ENCODE assay signal across 11 mouse cellular contexts in genomic region chr5:44476356-44476755, GRCm38 (mm10).
DNase-seq lines count a peak whose midpoint lies in the region; ATAC-seq and TF ChIP-seq lines count a peak whose summit lies in the region.
"Had no signal": no experiment of that assay in that cellular context is flagged by ENCODE, and none has a peak within 500 bp of the region (broad histone marks: within the 10 kb centered on the region; RNA-seq: fewer than 3 reads in every experiment).

No protein-coding gene starts in this region.

- no peaks in the 10 kb centered on the region for H3K27me3 ChIP-seq in hindbrain, postnatal 0 days (ENCODE audit: insufficient read depth, low read length)
- H3K27me3 ChIP-seq in hindbrain, embryonic 12.5 days: no peaks in the 10 kb centered on the region
- no peaks in the 10 kb centered on the region for H3K27me3 ChIP-seq in neural tube, embryonic 15.5 days (replicated peaks)
- H3K27me3 ChIP-seq: Patski had no signal

- DNase-seq in hindbrain, postnatal 0 days (ENCODE audit: low spot score): peak; percentile 48
- peak; percentile 19 for DNase-seq in neural tube, embryonic 10.5 days (ENCODE audit: extremely low spot score, low spot score)
- peak; percentile 20 for DNase-seq in hindlimb bud, embryonic 11.5 days (ENCODE audit: extremely low spot score, low read depth, low spot score)
- no peak for DNase-seq in T-cell, adult 2 months (ENCODE audit: low spot score)
- DNase-seq in left cerebral cortex, adult 11 months (ENCODE audit: low spot score): no peak
- DNase-seq: layer of hippocampus, postnatal 36 days; right cerebral cortex, postnatal 25 days; thymus, postnatal 14 days had no signal

- H3K4me2 ChIP-seq in hindbrain, postnatal 0 days (ENCODE audit: low read depth, low read length): no peak overlapping the region
- H3K4me2 ChIP-seq in hindbrain, embryonic 12.5 days (replicated peaks): no peak overlapping the region
- no peak overlapping the region for H3K4me2 ChIP-seq in neural tube, embryonic 15.5 days

- no peaks in the 10 kb centered on the region for H3K9me3 ChIP-seq in hindbrain, postnatal 0 days (ENCODE audit: low read length)
- H3K9me3 ChIP-seq in hindbrain, embryonic 12.5 days (replicated peaks): no peaks in the 10 kb centered on the region
- H3K9me3 ChIP-seq in neural tube, embryonic 15.5 days (replicated peaks): no peaks in the 10 kb centered on the region

- ATAC-seq in hindbrain, postnatal 0 days: no peak
- no peak for ATAC-seq in hindbrain, embryonic 12.5 days (ENCODE audit: low FRiP score)
- ATAC-seq in neural tube, embryonic 15.5 days (ENCODE audit: low FRiP score): no peak
- ATAC-seq: Patski had no signal

- H3K4me1 ChIP-seq in hindbrain, postnatal 0 days (ENCODE audit: insufficient read depth, low read length): no peaks in the 10 kb centered on the region
- H3K4me1 ChIP-seq in hindbrain, embryonic 12.5 days: peaks cover 4% of the 10 kb centered on the region; the same call in 1 of the 2 replicates
- H3K4me1 ChIP-seq in neural tube, embryonic 15.5 days: 0 out of 2 replicates have a peak, but pooled peaks cover 5% of the 10 kb centered on the region

- H3K36me3 ChIP-seq in hindbrain, postnatal 0 days (ENCODE audit: insufficient read depth, low read length): no peaks in the 10 kb centered on the region
- no peaks in the 10 kb centered on the region for H3K36me3 ChIP-seq in hindbrain, embryonic 12.5 days
- no peaks in the 10 kb centered on the region for H3K36me3 ChIP-seq in neural tube, embryonic 15.5 days

- H3K9ac ChIP-seq in hindbrain, postnatal 0 days (replicated peaks; ENCODE audit: low read length): no peak overlapping the region
- no peak overlapping the region for H3K9ac ChIP-seq in hindbrain, embryonic 12.5 days
- H3K9ac ChIP-seq in neural tube, embryonic 15.5 days (replicated peaks): no peak overlapping the region

- H3K4me3 ChIP-seq in hindbrain, postnatal 0 days (ENCODE audit: low read length): no peak overlapping the region
- H3K4me3 ChIP-seq in hindbrain, embryonic 12.5 days: no peak overlapping the region
- H3K4me3 ChIP-seq in neural tube, embryonic 15.5 days (replicated peaks): no peak overlapping the region

- 39% methylated on average over 4 of the region's 4 CpGs for WGBS in hindbrain, postnatal 0 days
- WGBS in hindbrain, embryonic 12.5 days: 32% methylated on average over 4 of the region's 4 CpGs
- WGBS in neural tube, embryonic 15.5 days: 46% methylated on average over 4 of the region's 4 CpGs

- peak; percentile 58 for TF ChIP-seq CTCF in hindbrain, postnatal 0 days (IDR thresholded peaks at IDR 0.05; ENCODE audit: low read depth)

- no peak overlapping the region for H3K27ac ChIP-seq in hindbrain, postnatal 0 days
- no peak overlapping the region for H3K27ac ChIP-seq in hindbrain, embryonic 12.5 days
- H3K27ac ChIP-seq in neural tube, embryonic 15.5 days (replicated peaks): no peak overlapping the region

Comparison
In these comparisons a context has a peak if more than half of its experiments do, and no peak if none do; other contexts are left out.
1. DNase-seq: peak in hindbrain, postnatal 0 days (single experiment), neural tube, embryonic 10.5 days (single experiment) and hindlimb bud, embryonic 11.5 days (single experiment); none in T-cell, adult 2 months (single experiment) and left cerebral cortex, adult 11 months (single experiment).